Mouse (Mus musculus): ENCODE results near the gene Otulinl. TPM values are rescaled to one million over a fixed set of nuclear protein-coding genes. Genes with fewer than 3 reads are reported as not detected.

Otulinl gene
- polyA plus RNA-seq, 1 experiment from 2014 or later: 11.0 TPM

- H3K4me2 ChIP-seq (ENCODE audit: low read depth, low read length): no peak overlapping the region
- 60% methylated on average over 4 of the region's 4 CpGs for WGBS
- ATAC-seq: no peak
- H3K9ac ChIP-seq (ENCODE audit: low read depth, low read length): no peak overlapping the region
- peaks cover 3% of the 10 kb centered on the region; the same call in 1 of the 2 replicates for H3K36me3 ChIP-seq (ENCODE audit: control insufficient read depth, insufficient read depth, low read length)
- H3K27me3 ChIP-seq (replicated peaks; ENCODE audit: control insufficient read depth, insufficient read depth, low read length): no peaks in the 10 kb centered on the region
- no peaks in the 10 kb centered on the region for H3K9me3 ChIP-seq (ENCODE audit: control insufficient read depth, low read length)
- H3K4me3 ChIP-seq (ENCODE audit: low read length): no peak overlapping the region
- H3K27ac ChIP-seq (ENCODE audit: low read length): no peak overlapping the region
- H3K4me1 ChIP-seq (ENCODE audit: control insufficient read depth, insufficient read depth, low read length): peaks cover 8% of the 10 kb centered on the region; the same call in 1 of the 2 replicates
Observed at GRCm38 (mm10) chr15:27616159-27616558, 65.2 kb downstream of the Otulinl start.

- Histone ChIP-seq H3K27me3 (replicated peaks; ENCODE audit: control insufficient read depth, insufficient read depth, low read length) (no peaks in the 10 kb centered on the region), H3K27ac (ENCODE audit: low read length) (no peak overlapping the region), H3K36me3 (ENCODE audit: control insufficient read depth, insufficient read depth, low read length) (peaks cover 5% of the 10 kb centered on the region; the same call in 1 of the 2 replicates), H3K9ac (ENCODE audit: low read depth, low read length) (no peak overlapping the region), H3K4me2 (ENCODE audit: low read depth, low read length) (no peak overlapping the region), H3K9me3 (ENCODE audit: control insufficient read depth, low read length) (no peaks in the 10 kb centered on the region), H3K4me1 (ENCODE audit: control insufficient read depth, insufficient read depth, low read length) (peaks cover 2% of the 10 kb centered on the region; the same call in 1 of the 2 replicates), H3K4me3 (ENCODE audit: low read length) (no peak overlapping the region)
- ATAC-seq: no peak
- 95% methylated on average over 4 of the region's 4 CpGs for WGBS
Observed at GRCm38 (mm10) chr15:27613255-27613654, 68.1 kb downstream of the Otulinl start.

- ATAC-seq: peak; percentile 70
- 43% methylated on average over 6 of the region's 6 CpGs for WGBS
- peaks cover 3% of the 10 kb centered on the region; the same call in 1 of the 2 replicates for H3K36me3 ChIP-seq (ENCODE audit: control insufficient read depth, insufficient read depth, low read length)
Observed at GRCm38 (mm10) chr15:27612533-27613221, 68.7 kb downstream of the Otulinl start.

GRCm38 (mm10) chr15:27609554-27609953 is 71.8 kb downstream of the Otulinl start:
- Histone ChIP-seq H3K9ac (ENCODE audit: low read depth, low read length) (no peak overlapping the region), H3K27me3 (replicated peaks; ENCODE audit: control insufficient read depth, insufficient read depth, low read length) (no peaks in the 10 kb centered on the region), H3K4me2 (ENCODE audit: low read depth, low read length) (no peak overlapping the region), H3K4me3 (ENCODE audit: low read length) (no peak overlapping the region), H3K36me3 (ENCODE audit: control insufficient read depth, insufficient read depth, low read length) (peaks cover 10% of the 10 kb centered on the region), H3K4me1 (ENCODE audit: control insufficient read depth, insufficient read depth, low read length) (0 out of 2 replicates have a peak, but pooled peaks cover 2% of the 10 kb centered on the region), H3K9me3 (ENCODE audit: control insufficient read depth, low read length) (no peaks in the 10 kb centered on the region), H3K27ac (ENCODE audit: low read length) (no peak overlapping the region)
- 61% methylated on average over 4 of the region's 4 CpGs for WGBS
- no peak for ATAC-seq

More at GRCm38 (mm10) chr15:27612533-27613221, 68.7 kb downstream of the Otulinl start:
- H3K4me2 ChIP-seq (ENCODE audit: low read depth, low read length): no peak overlapping the region
- peaks cover 2% of the 10 kb centered on the region; the same call in 1 of the 2 replicates for H3K4me1 ChIP-seq (ENCODE audit: control insufficient read depth, insufficient read depth, low read length)
- no peaks in the 10 kb centered on the region for H3K9me3 ChIP-seq (ENCODE audit: control insufficient read depth, low read length)
- no peaks in the 10 kb centered on the region for H3K27me3 ChIP-seq (replicated peaks; ENCODE audit: control insufficient read depth, insufficient read depth, low read length)
- H3K27ac ChIP-seq (ENCODE audit: low read length): no peak overlapping the region
- H3K9ac ChIP-seq (ENCODE audit: low read depth, low read length): no peak overlapping the region
- H3K4me3 ChIP-seq (ENCODE audit: low read length): no peak overlapping the region

- ATAC-seq: 0 out of 2 replicates have a peak, but pooled peaks have one; percentile 36
- 0 out of 2 replicates have a peak, but pooled peaks cover 2% of the 10 kb centered on the region for H3K4me1 ChIP-seq (ENCODE audit: control insufficient read depth, insufficient read depth, low read length)
- peaks cover 10% of the 10 kb centered on the region for H3K36me3 ChIP-seq (ENCODE audit: control insufficient read depth, insufficient read depth, low read length)
Observed at GRCm38 (mm10) chr15:27605252-27605651, 76.1 kb downstream of the Otulinl start.

More at GRCm38 (mm10) chr15:27605252-27605651, 76.1 kb downstream of the Otulinl start:
- WGBS: 60% methylated on average over 3 of the region's 3 CpGs
- Histone ChIP-seq H3K9me3 (ENCODE audit: control insufficient read depth, low read length) (no peaks in the 10 kb centered on the region), H3K4me2 (ENCODE audit: low read depth, low read length) (no peak overlapping the region), H3K27me3 (replicated peaks; ENCODE audit: control insufficient read depth, insufficient read depth, low read length) (no peaks in the 10 kb centered on the region), H3K27ac (ENCODE audit: low read length) (no peak overlapping the region), H3K9ac (ENCODE audit: low read depth, low read length) (no peak overlapping the region), H3K4me3 (ENCODE audit: low read length) (no peak overlapping the region)

Other genes starting within 250 kb of the Otulinl start
- 5.9 and 12.1 TPM in 2 replicates for gene Ank, start 214.9 kb downstream of the Otulinl start, polyA plus RNA-seq (2015; fragmentation: Nextera tagmentation; extraction: Ambion mirVana)
- 4.7 and 17.1 TPM in 2 replicates for gene Otulin, start 50.9 kb downstream of the Otulinl start, polyA plus RNA-seq (2015; fragmentation: Nextera tagmentation; extraction: Ambion mirVana)